Mouse (Mus musculus) liver, postnatal 0 days (tissue): ENCODE data around the gene Golga4. TPM values are rescaled to one million over a fixed set of nuclear protein-coding genes. Genes with fewer than 3 reads are reported as not detected.
"Not testable (repeated sequence)": the region's sequence is repeated elsewhere in the genome, so short reads cannot be mapped to it uniquely, and the experiment has no call there.

ENCODE experiments used
- ATAC-seq: fragments of 200-750 bp; cut with Nextera tagmentation; 2 replicates; pipeline ENCODE4 v1.8.0; 2017; ENCODE audit warnings: mild to moderate bottlenecking, moderate library complexity
- DNase-seq: peaks from one replicate; pipeline ENCODE4 v3.0.0-alpha.2; 2016
- H3K27ac ChIP-seq: fragments of 300-500 bp; sonication (generic); 2 replicates; pipeline ENCODE4 v1.5.1; 2014; ENCODE audit warnings: antibody characterized with exemption, moderate library complexity, mild to moderate bottlenecking, low read depth
- H3K27me3 ChIP-seq: fragments of 300-500 bp; sonication (generic); 2 replicates; pipeline ENCODE4 v1.6.1; 2014; ENCODE audit warnings: low read length, control low read depth, mixed read lengths; ENCODE audit not compliant: insufficient read depth
- H3K36me3 ChIP-seq: fragments of 300-500 bp; sonication (generic); replicated peaks from 2 replicates; pipeline ENCODE4 v1.6.1; 2014; ENCODE audit warnings: mild to moderate bottlenecking, control low read depth, low read length, moderate library complexity, mixed read lengths; ENCODE audit not compliant: insufficient read depth
- H3K4me1 ChIP-seq: fragments of 300-500 bp; sonication (generic); 2 replicates; pipeline ENCODE4 v1.6.1; 2014; ENCODE audit warnings: antibody characterized with exemption, mild to moderate bottlenecking, control low read depth; ENCODE audit not compliant: insufficient read depth
- H3K4me2 ChIP-seq: fragments of 300-500 bp; sonication (generic); 2 replicates; pipeline ENCODE4 v1.6.1; 2014; ENCODE audit warnings: low read depth, mild to moderate bottlenecking, low read length, moderate library complexity, mixed read lengths
- H3K4me3 ChIP-seq: fragments of 300-500 bp; sonication (generic); 2 replicates; pipeline ENCODE4 v1.5.1; 2014; ENCODE audit warnings: low read depth, low read length
- H3K9ac ChIP-seq: fragments of 300-500 bp; sonication (generic); replicated peaks from 2 replicates; pipeline ENCODE4 v1.6.1; 2014; ENCODE audit warnings: mild to moderate bottlenecking, moderate library complexity
- H3K9me3 ChIP-seq: fragments of 300-500 bp; sonication (generic); 2 replicates; pipeline ENCODE4 v1.6.1; 2016; ENCODE audit warnings: mild to moderate bottlenecking, control low read depth, low read length, mixed read lengths
- CTCF ChIP-seq: sonication (generic); IDR thresholded peaks from 2 replicates; pipeline ENCODE4 v1.5.1; 2016; ENCODE audit warnings: antibody characterized with exemption, low read depth
- EP300 ChIP-seq: IDR thresholded peaks from 2 replicates; pipeline ENCODE4 v1.6.1; 2016; ENCODE audit warnings: antibody characterized with exemption, low read depth, mild to moderate bottlenecking
- WGBS: fragments of 180-500 bp; shearing (Covaris S2); extraction: QIAGEN DNeasy Blood & Tissue Kit; methylation state at CpG from one replicate; pipeline ENCODE4 v1.1.7; 2014; ENCODE audit not compliant: insufficient replicate concordance; 5-methylcytosine and 5-hydroxymethylcytosine counted together
- polyA plus RNA-seq: library from polyadenylated mRNA; unstranded; fragments of >200 nt; fragmentation: Nextera tagmentation; extraction: Ambion mirVana; gene quantifications from 2 replicates; pipeline ENCODE4 v1.2.1, GENCODE M21; 2015

Golga4 gene
- polyA plus RNA-seq, 1 experiment from 2014 or later: 12.5 TPM

- TF ChIP-seq CTCF (no peak), EP300 (no peak)
- H3K4me1 ChIP-seq: no peaks in the 10 kb centered on the region
- no peak overlapping the region for H3K4me2 ChIP-seq
- no peak overlapping the region for H3K27ac ChIP-seq
- no peak for ATAC-seq
- no peak overlapping the region for H3K4me3 ChIP-seq
- H3K36me3 ChIP-seq: no peaks in the 10 kb centered on the region
- no peaks in the 10 kb centered on the region for H3K9me3 ChIP-seq
- H3K27me3 ChIP-seq: no peaks in the 10 kb centered on the region
- WGBS: 60% methylated on average over 7 of the region's 7 CpGs
- H3K9ac ChIP-seq: no peak overlapping the region
- DNase-seq: no peak
Observed at GRCm38 (mm10) chr9:118596767-118597166, 90.7 kb downstream of the Golga4 start.

GRCm38 (mm10) chr9:118600393-118600792, 94.3 kb downstream of the Golga4 start:
- not testable (repeated sequence) for H3K9ac ChIP-seq, H3K4me2 ChIP-seq, ATAC-seq, H3K9me3 ChIP-seq, H3K27ac ChIP-seq, H3K36me3 ChIP-seq, H3K4me3 ChIP-seq, H3K4me1 ChIP-seq, H3K27me3 ChIP-seq, DNase-seq
- WGBS: 89% methylated on average over 3 of the region's 3 CpGs

GRCm38 (mm10) chr9:118602576-118602975, 96.5 kb downstream of the Golga4 start:
- H3K9ac ChIP-seq: no peak overlapping the region
- no peak for DNase-seq
- ATAC-seq: no peak
- 72% methylated on average over 5 of the region's 5 CpGs for WGBS
- peaks cover 13% of the 10 kb centered on the region for H3K27me3 ChIP-seq
- TF ChIP-seq EP300 (no peak), CTCF (no peak)
- H3K9me3 ChIP-seq: no peaks in the 10 kb centered on the region
- H3K4me2 ChIP-seq: no peak overlapping the region
- H3K4me3 ChIP-seq: no peak overlapping the region
- H3K27ac ChIP-seq: no peak overlapping the region
- H3K4me1 ChIP-seq: no peaks in the 10 kb centered on the region
- no peaks in the 10 kb centered on the region for H3K36me3 ChIP-seq

- H3K9ac ChIP-seq: peak within 1 kb of the TSS; percentile 68
- peak within 1 kb of the TSS; percentile 84 for H3K4me2 ChIP-seq
- peak within 1 kb of the TSS; percentile 44; the same call in 1 of the 2 replicates for H3K27ac ChIP-seq
- WGBS: 11% methylated on average over 42 of the region's 42 CpGs
- peaks cover 19% of the 10 kb centered on the region for H3K27me3 ChIP-seq
- H3K4me1 ChIP-seq: no peaks in the 10 kb centered on the region
- no peaks in the 10 kb centered on the region for H3K36me3 ChIP-seq
- peak; percentile 81 for DNase-seq
- peak within 1 kb of the TSS; percentile 58 for H3K4me3 ChIP-seq
- peak; percentile 78 for ATAC-seq
- no peaks in the 10 kb centered on the region for H3K9me3 ChIP-seq
- TF ChIP-seq CTCF: peak; percentile 70
- TF ChIP-seq EP300: no peak
Observed at GRCm38 (mm10) chr9:118606148-118606816, 100.2 kb downstream of the Golga4 start, which contains the start of gene Itga9. Gene Itga9, plus strand, starts transcription at chr9:118606690.

- peak overlapping the region; percentile 84 for H3K4me2 ChIP-seq
- peak overlapping the region; percentile 44; the same call in 1 of the 2 replicates for H3K27ac ChIP-seq
- WGBS: 3% methylated on average over 32 of the region's 68 CpGs
- peak; percentile 53; the same call in 1 of the 2 replicates for ATAC-seq
- peaks cover 2% of the 10 kb centered on the region for H3K4me1 ChIP-seq
- TF ChIP-seq CTCF: no peak
- TF ChIP-seq EP300: no peak
- DNase-seq: peak; percentile 28
- H3K9me3 ChIP-seq: no peaks in the 10 kb centered on the region
- no peaks in the 10 kb centered on the region for H3K36me3 ChIP-seq
- peak overlapping the region; percentile 58 for H3K4me3 ChIP-seq
- H3K9ac ChIP-seq: peak overlapping the region; percentile 68
- peaks cover 19% of the 10 kb centered on the region for H3K27me3 ChIP-seq
Observed at GRCm38 (mm10) chr9:118606817-118607371, 100.8 kb downstream of the Golga4 start.

- no peak for ATAC-seq
- peak overlapping the region; percentile 84 for H3K4me2 ChIP-seq
- peaks cover 19% of the 10 kb centered on the region for H3K27me3 ChIP-seq
- TF ChIP-seq CTCF: no peak
- no peak for TF ChIP-seq EP300
- H3K9me3 ChIP-seq: no peaks in the 10 kb centered on the region
- H3K4me1 ChIP-seq: peaks cover 9% of the 10 kb centered on the region
- DNase-seq: no peak
- 62% methylated on average over 16 of the region's 16 CpGs for WGBS
- no peaks in the 10 kb centered on the region for H3K36me3 ChIP-seq
- H3K27ac ChIP-seq: 0 out of 2 replicates have a peak overlapping the region, but pooled peaks have one; percentile 44
- peak overlapping the region; percentile 58 for H3K4me3 ChIP-seq
- H3K9ac ChIP-seq: peak overlapping the region; percentile 68
Observed at GRCm38 (mm10) chr9:118607701-118608401, 101.8 kb downstream of the Golga4 start.
